Mouse (Mus musculus): ENCODE measurements around the gene Bmper.

- no peak for TF ChIP-seq EP300 (IDR thresholded peaks at IDR 0.05; ENCODE audit: low read depth)
- TF ChIP-seq CTCF (IDR thresholded peaks at IDR 0.05; ENCODE audit: low read depth): no peak
Observed at GRCm38 (mm10) chr9:23222841-23223548, at the start of gene Bmper.
